Comparison of ENCODE assay signal across 40 mouse cellular contexts in the genomic region with DNA sequence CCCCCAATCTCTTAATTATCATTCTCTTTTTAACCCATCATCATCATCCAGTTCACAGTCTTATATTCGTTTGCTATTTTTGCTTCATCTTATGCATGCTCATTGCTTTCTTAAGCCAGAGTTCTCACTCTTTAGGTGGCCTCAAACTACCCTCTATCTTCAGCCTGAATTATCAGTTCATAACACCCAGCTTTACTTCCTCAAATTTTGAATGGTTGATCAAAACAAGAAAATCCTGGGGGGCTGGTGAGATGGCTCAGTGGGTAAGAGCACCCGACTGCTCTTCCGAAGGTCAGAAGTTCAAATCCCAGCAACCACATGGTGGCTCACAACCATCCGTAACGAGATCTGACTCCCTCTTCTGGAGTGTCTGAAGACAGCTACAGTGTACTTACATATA. TPM values are rescaled to one million over a fixed set of nuclear protein-coding genes. Genes with fewer than 3 reads are reported as not detected.
"Had no signal": no experiment of that assay in that cellular context is flagged by ENCODE, and none has a peak within 500 bp of the region (broad histone marks: within the 10 kb centered on the region; RNA-seq: fewer than 3 reads in every experiment).

No protein-coding gene starts in this region.

RNA-seq across cellular contexts. Expression of a gene that starts 38.4 kb away (rescaled TPM):
- total RNA-seq: left cerebral cortex, postnatal 10 days; left cerebral cortex, postnatal 14 days; left cerebral cortex, postnatal 25 days; left cerebral cortex, postnatal 36 days; left cerebral cortex, postnatal 4 days; liver, adult 2 months; megakaryocyte progenitor cell, adult 5-6 weeks; megakaryocyte, adult 5-6 weeks; megakaryocyte-erythroid progenitor cell, adult 5-6 weeks; midbrain, postnatal 0 days; monocyte, adult 5-6 weeks had no signal
- polyA plus RNA-seq: limb, embryonic 10.5 days; limb, embryonic 11.5 days; limb, embryonic 12.5 days; limb, embryonic 13.5 days; limb, embryonic 14.5 days; limb, embryonic 15.5 days; liver, adult 2 months; liver, embryonic 11.5 days; liver, embryonic 12.5 days; liver, embryonic 13.5 days; liver, embryonic 14.5 days; liver, embryonic 15.5 days; liver, embryonic 16.5 days; liver, postnatal 0 days; lung, adult 2 months; lung, embryonic 14.5 days; lung, embryonic 15.5 days; lung, embryonic 16.5 days; lung, postnatal 0 days; macrophage; midbrain, embryonic 10.5 days; midbrain, embryonic 11.5 days; midbrain, embryonic 12.5 days; midbrain, embryonic 13.5 days; midbrain, embryonic 14.5 days; midbrain, embryonic 15.5 days; midbrain, embryonic 16.5 days; midbrain, postnatal 0 days; myocyte; neural tube, embryonic 11.5 days; neural tube, embryonic 12.5 days had no signal
